Comparison of ENCODE assay signal across 15 mouse cellular contexts in the genomic region with DNA sequence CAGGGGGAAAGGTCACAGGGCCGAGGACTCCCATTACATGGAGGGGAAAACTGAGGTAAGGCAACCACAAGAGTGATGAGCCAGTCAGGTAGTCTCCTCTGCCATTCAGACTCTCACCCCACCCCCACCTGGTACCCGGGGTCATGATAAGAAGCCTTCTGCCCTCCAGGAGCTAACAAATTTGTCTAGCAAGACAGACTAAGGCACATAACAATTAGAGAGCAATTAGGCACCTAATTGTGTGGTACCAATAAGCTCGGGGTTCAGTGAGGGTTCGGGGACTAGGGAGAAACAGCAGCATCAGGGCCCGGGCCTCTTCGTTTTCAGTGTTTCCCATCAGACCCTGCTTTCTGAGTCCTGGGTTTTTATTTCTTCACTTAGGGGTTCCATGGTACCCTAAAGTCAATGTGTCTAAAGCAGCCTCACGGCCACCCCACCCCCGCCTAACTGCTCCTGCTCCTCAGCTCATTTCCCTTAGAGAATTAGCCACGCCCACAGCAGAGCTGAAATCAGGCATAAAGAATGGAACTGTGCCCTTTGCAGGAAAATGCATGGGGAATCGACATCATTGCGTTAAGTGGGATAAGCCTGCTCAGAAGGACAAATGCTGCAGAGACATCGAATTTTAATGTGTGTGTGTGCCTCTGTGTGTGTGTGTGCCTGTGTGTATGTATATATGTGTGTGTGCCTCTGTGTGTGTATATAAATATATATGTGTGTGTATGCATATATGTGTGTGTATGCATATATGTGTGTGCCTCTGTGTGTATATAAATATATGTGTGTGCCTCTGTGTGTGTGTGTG.
DNase-seq lines count a peak whose midpoint lies in the region; ATAC-seq and TF ChIP-seq lines count a peak whose summit lies in the region.
"Had no signal": no experiment of that assay in that cellular context is flagged by ENCODE, and none has a peak within 500 bp of the region (broad histone marks: within the 10 kb centered on the region; RNA-seq: fewer than 3 reads in every experiment).

No protein-coding gene starts in this region.

- DNase-seq in brain, embryonic 14.5 days (ENCODE audit: low read depth) = peak; percentile 83
- peak; percentile 29 for DNase-seq in embryonic facial prominence, embryonic 10.5 days (ENCODE audit: low spot score)
- DNase-seq in urinary bladder, postnatal 4 days (ENCODE audit: low spot score in 2 of 2) = no peak
- no peak for DNase-seq in left cerebral cortex, postnatal 14 days (ENCODE audit: low spot score in 2 of 2)
- DNase-seq: cerebellum, adult 11-12 months; heart, postnatal 4 days; liver, embryonic 13.5 days; thymus, postnatal 14 days had no signal

- no peak for TF ChIP-seq POLR2A in brain, embryonic 14.5 days (IDR thresholded peaks at IDR 0.05; ENCODE audit: borderline replicate concordance, extremely low read depth, insufficient read depth, insufficient read length, poor library complexity, severe bottlenecking)

- H3K9me3 ChIP-seq in embryonic facial prominence, embryonic 10.5 days = peaks cover 9% of the 10 kb centered on the region
- peaks cover 8% of the 10 kb centered on the region for H3K9me3 ChIP-seq in hindbrain, embryonic 12.5 days (replicated peaks)
- H3K9me3 ChIP-seq in midbrain, embryonic 15.5 days = no peaks in the 10 kb centered on the region
- H3K9me3 ChIP-seq: liver, embryonic 13.5 days had no signal

- ATAC-seq in hindbrain, embryonic 12.5 days (ENCODE audit: low FRiP score) = no peak
- no peak for ATAC-seq in midbrain, embryonic 15.5 days (replicated peaks)
- ATAC-seq in inflammation-experienced regulatory T-cells, adult 6 months = no peak
- ATAC-seq: lung, postnatal 0 days had no signal

- WGBS in embryonic facial prominence, embryonic 10.5 days = 47% methylated on average over 12 of the region's 12 CpGs
- WGBS in hindbrain, embryonic 12.5 days = 47% methylated on average over 12 of the region's 12 CpGs
- 45% methylated on average over 12 of the region's 12 CpGs for WGBS in midbrain, embryonic 15.5 days

- no peak overlapping the region for H3K4me3 ChIP-seq in embryonic facial prominence, embryonic 10.5 days
- no peak overlapping the region for H3K4me3 ChIP-seq in hindbrain, embryonic 12.5 days
- no peak overlapping the region for H3K4me3 ChIP-seq in midbrain, embryonic 15.5 days
- H3K4me3 ChIP-seq: heart, embryonic 13.5 days; liver, embryonic 13.5 days; megakaryocyte, embryonic 14.5 days had no signal

- H3K27ac ChIP-seq in embryonic facial prominence, embryonic 10.5 days (replicated peaks) = no peak overlapping the region
- peak overlapping the region; percentile 86 for H3K27ac ChIP-seq in hindbrain, embryonic 12.5 days
- peak overlapping the region; percentile 73 for H3K27ac ChIP-seq in midbrain, embryonic 15.5 days
- H3K27ac ChIP-seq: heart, embryonic 13.5 days; liver, embryonic 13.5 days had no signal

- peaks cover 68% of the 10 kb centered on the region for H3K27me3 ChIP-seq in embryonic facial prominence, embryonic 10.5 days (replicated peaks; ENCODE audit: low read depth, poor library complexity, severe bottlenecking)
- no peaks in the 10 kb centered on the region for H3K27me3 ChIP-seq in hindbrain, embryonic 12.5 days
- H3K27me3 ChIP-seq in midbrain, embryonic 15.5 days (replicated peaks) = no peaks in the 10 kb centered on the region

- intact Hi-C loops in left cerebral cortex, postnatal 14 days (cut with DNase I) = no loop called here

- H3K9ac ChIP-seq in hindbrain, embryonic 12.5 days = no peak overlapping the region
- no peak overlapping the region for H3K9ac ChIP-seq in midbrain, embryonic 15.5 days
- H3K9ac ChIP-seq: heart, embryonic 13.5 days; liver, embryonic 13.5 days had no signal

- peaks cover 39% of the 10 kb centered on the region for H3K4me1 ChIP-seq in embryonic facial prominence, embryonic 10.5 days
- peaks cover 25% of the 10 kb centered on the region for H3K4me1 ChIP-seq in hindbrain, embryonic 12.5 days
- H3K4me1 ChIP-seq in midbrain, embryonic 15.5 days = peaks cover 20% of the 10 kb centered on the region
- H3K4me1 ChIP-seq: liver, embryonic 13.5 days; megakaryocyte, embryonic 14.5 days had no signal

- no peak overlapping the region for H3K4me2 ChIP-seq in hindbrain, embryonic 12.5 days (replicated peaks)
- no peak overlapping the region for H3K4me2 ChIP-seq in midbrain, embryonic 15.5 days
- H3K4me2 ChIP-seq: heart, embryonic 13.5 days; liver, embryonic 13.5 days had no signal

- H3K36me3 ChIP-seq in embryonic facial prominence, embryonic 10.5 days (replicated peaks) = no peaks in the 10 kb centered on the region
- H3K36me3 ChIP-seq in hindbrain, embryonic 12.5 days = no peaks in the 10 kb centered on the region
- H3K36me3 ChIP-seq in midbrain, embryonic 15.5 days (replicated peaks) = no peaks in the 10 kb centered on the region
- H3K36me3 ChIP-seq: G1E; heart, embryonic 13.5 days; liver, embryonic 13.5 days had no signal

- TF ChIP-seq CTCF in brain, embryonic 14.5 days (IDR thresholded peaks at IDR 0.05; ENCODE audit: borderline replicate concordance, extremely low read depth, insufficient read depth, insufficient read length) = no peak

Comparison
In these comparisons a context has a peak if more than half of its experiments do, and no peak if none do; other contexts are left out.
1. DNase-seq: peak in brain, embryonic 14.5 days (single experiment) and embryonic facial prominence, embryonic 10.5 days (single experiment); none in urinary bladder, postnatal 4 days (0 of 2) and left cerebral cortex, postnatal 14 days (0 of 2).